Mouse (Mus musculus) lung, adult 2 months (tissue): ENCODE results near the gene Tfap2c.

Experiments used
- CTCF ChIP-seq: fragments of 200-500 bp; IDR thresholded peaks from 2 replicates; pipeline ENCODE4 v1.5.1; 2011; ENCODE audit warnings: mild to moderate bottlenecking, low read length, control low read depth; ENCODE audit not compliant: insufficient read depth
- POLR2A ChIP-seq: fragments of 200-500 bp; IDR thresholded peaks from 2 replicates; pipeline ENCODE4 v1.6.1; 2011; ENCODE audit warnings: low read depth, mild to moderate bottlenecking, control low read depth, low read length, borderline replicate concordance; ENCODE audit errors: extremely low read depth

DNA sequence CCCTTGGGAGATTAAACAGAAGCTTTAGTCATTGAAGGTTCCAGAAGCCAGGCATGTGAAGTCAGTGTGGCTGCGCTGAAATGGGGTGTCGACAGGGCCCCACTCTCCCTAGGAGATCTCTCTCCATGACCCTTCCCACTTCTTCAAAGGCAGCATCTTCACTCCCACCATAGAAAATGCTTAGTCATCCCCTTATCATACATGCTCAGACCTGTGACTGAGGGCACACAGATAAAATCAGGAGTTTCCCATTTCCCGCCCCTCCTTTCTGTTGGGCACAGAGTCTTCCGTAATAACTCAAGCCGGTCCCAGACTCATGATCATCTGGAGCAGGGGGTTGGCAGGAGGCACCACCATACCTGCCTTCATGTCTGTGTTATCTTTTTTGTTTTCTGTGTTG, 41.4 kb downstream of the Tfap2c start:
- TF ChIP-seq CTCF (no peak), POLR2A (no peak)
